Mouse (Mus musculus): Measurements from ENCODE around the gene Vgll4.

- no peak for TF ChIP-seq CTCF (IDR thresholded peaks at IDR 0.05; ENCODE audit: low read depth, low read length)
- TF ChIP-seq POLR2AphosphoS5 (IDR thresholded peaks at IDR 0.05; ENCODE audit: insufficient replicate concordance, low read depth, low read length), result no peak
- TF ChIP-seq GATA1 (IDR thresholded peaks at IDR 0.05; ENCODE audit: borderline replicate concordance, low read length), result no peak
- TF ChIP-seq TAL1 (conservative IDR thresholded peaks at IDR 0.05; ENCODE audit: low read depth, low read length), result no peak
These were observed 111.1 kb downstream of the Vgll4 start for GRCm38 (mm10) chr6:114858722-114859053.
